Mouse (Mus musculus) limb, embryonic 13.5 days (tissue): ENCODE data around the gene Atg5. TPM values are rescaled to one million over a fixed set of nuclear protein-coding genes. Genes with fewer than 3 reads are reported as not detected.

ENCODE experiments used
- ATAC-seq: fragments of 200-750 bp; cut with Nextera tagmentation; 2 replicates; pipeline ENCODE4 v1.8.0; 2017; ENCODE audit warnings: low read depth, moderate number of reproducible peaks, moderate TSS enrichment; ENCODE audit not compliant: low FRiP score
- H3K27ac ChIP-seq: fragments of 300-500 bp; sonication (generic); 2 replicates; pipeline ENCODE4 v1.5.1; 2015; ENCODE audit warnings: inconsistent platforms, mild to moderate bottlenecking, moderate library complexity
- H3K27me3 ChIP-seq: fragments of 300-500 bp; sonication (generic); 2 replicates; pipeline ENCODE4 v1.6.1; 2015; ENCODE audit warnings: mild to moderate bottlenecking, inconsistent platforms
- H3K36me3 ChIP-seq: fragments of 300-500 bp; sonication (generic); 2 replicates; pipeline ENCODE4 v1.6.1; 2015; ENCODE audit warnings: inconsistent platforms, mild to moderate bottlenecking, moderate library complexity
- H3K4me1 ChIP-seq: fragments of 300-500 bp; sonication (generic); 2 replicates; pipeline ENCODE4 v1.6.1; 2015; ENCODE audit warnings: inconsistent platforms
- H3K4me2 ChIP-seq: fragments of 300-500 bp; sonication (generic); replicated peaks from 2 replicates; pipeline ENCODE4 v1.6.1; 2015; ENCODE audit warnings: inconsistent platforms, mild to moderate bottlenecking, moderate library complexity
- H3K4me3 ChIP-seq: fragments of 300-500 bp; sonication (generic); 2 replicates; pipeline ENCODE4 v1.5.1; 2015; ENCODE audit warnings: moderate library complexity, mild to moderate bottlenecking, inconsistent platforms
- H3K9ac ChIP-seq: fragments of 300-500 bp; sonication (generic); 2 replicates; pipeline ENCODE4 v1.6.1; 2015; ENCODE audit warnings: mild to moderate bottlenecking, inconsistent platforms
- H3K9me3 ChIP-seq: fragments of 300-500 bp; sonication (generic); 2 replicates; pipeline ENCODE4 v1.6.1; 2016; ENCODE audit warnings: inconsistent platforms
- WGBS: fragments of 180-500 bp; shearing (Covaris S2); methylation state at CpG from one replicate; pipeline ENCODE4 v1.1.7; 2015; 5-methylcytosine and 5-hydroxymethylcytosine counted together
- microRNA counts: library from miRNA; unstranded; fragments of <30 nt; microRNA quantifications from one replicate; lab custom pipeline; 2016
- microRNA-seq: library from miRNA; unstranded; fragments of <30 nt; microRNA quantifications from one replicate; pipeline ENCODE4, GENCODE M21; 2016
- polyA plus RNA-seq: library from polyadenylated mRNA; unstranded; fragments of >200 nt; fragmentation: Nextera tagmentation; extraction: Ambion mirVana; gene quantifications from 2 replicates; pipeline ENCODE4 v1.2.1, GENCODE M21; 2015

Gene Atg5
- polyA plus RNA-seq, 1 experiment from 2014 or later = 54.2 TPM

- ATAC-seq = no peak
- H3K4me2 ChIP-seq = no peak overlapping the region
- WGBS = 60% methylated on average over 7 of the region's 7 CpGs
- H3K27ac ChIP-seq = no peak overlapping the region
- H3K4me1 ChIP-seq = peaks cover 11% of the 10 kb centered on the region; the same call in 1 of the 2 replicates
- no peak overlapping the region for H3K4me3 ChIP-seq
- H3K9me3 ChIP-seq = no peaks in the 10 kb centered on the region; the same call in 1 of the 2 replicates
- no peak overlapping the region for H3K9ac ChIP-seq
- H3K36me3 ChIP-seq = no peaks in the 10 kb centered on the region
- H3K27me3 ChIP-seq = 0 out of 2 replicates have a peak, but pooled peaks cover 5% of the 10 kb centered on the region
Observed at GRCm38 (mm10) chr10:44403415-44403814, 135.3 kb downstream of the Atg5 start.

GRCm38 (mm10) chr10:44409054-44409453 is 140.9 kb downstream of the Atg5 start:
- Histone ChIP-seq H3K4me3 (no peak overlapping the region), H3K36me3 (no peaks in the 10 kb centered on the region), H3K9ac (no peak overlapping the region), H3K27me3 (no peaks in the 10 kb centered on the region), H3K9me3 (no peaks in the 10 kb centered on the region; the same call in 1 of the 2 replicates), H3K4me1 (peaks cover 21% of the 10 kb centered on the region), H3K4me2 (peak overlapping the region; percentile 34), H3K27ac (no peak overlapping the region)
- WGBS = 15% methylated on average over 10 of the region's 10 CpGs
- ATAC-seq = no peak

GRCm38 (mm10) chr10:44409958-44410357 is 141.8 kb downstream of the Atg5 start:
- Histone ChIP-seq H3K4me3 (no peak overlapping the region), H3K27me3 (no peaks in the 10 kb centered on the region), H3K9ac (no peak overlapping the region), H3K9me3 (no peaks in the 10 kb centered on the region; the same call in 1 of the 2 replicates), H3K27ac (no peak overlapping the region), H3K36me3 (no peaks in the 10 kb centered on the region), H3K4me1 (peaks cover 21% of the 10 kb centered on the region), H3K4me2 (no peak overlapping the region)
- no peak for ATAC-seq
- 53% methylated on average over 11 of the region's 11 CpGs for WGBS

MicroRNAs encoded within 50 kb of the gene (microRNA counts, 519-probe panel; counts per million panel counts)
- 1,687 counts per million, percentile 18 among the panel's probes with 10 or more counts for microRNA mmu-miR-1929 (lab: Ali Mortazavi, UCI)

Small RNA genes within 50 kb of the gene (microRNA-seq; reads per million reads assigned to microRNA genes)
- 0.87 reads per million for gene Mir1929

Other genes starting within 250 kb of the Atg5 start
- 1.0 TPM in 2 replicates for gene Crybg1, start 119.5 kb upstream of the Atg5 start, polyA plus RNA-seq